Mouse (Mus musculus) CH12.LX (cell line): ENCODE data around the gene Tmcc1. TPM values are rescaled to one million over a fixed set of nuclear protein-coding genes. Genes with fewer than 3 reads are reported as not detected.
A peak's percentile ranks its signal among the peaks of the same experiment; 100 is the strongest.

Experiments
- DNase-seq: peaks from one replicate; pipeline ENCODE4 v3.0.0-alpha.2; 2013; ENCODE audit errors: extremely low read depth
- H3K27ac ChIP-seq: 2 replicates; pipeline ENCODE4 v1.5.1; 2012; ENCODE audit warnings: low read depth, mild to moderate bottlenecking, control low read depth, moderate library complexity; ENCODE audit not compliant: insufficient read depth
- H3K27me3 ChIP-seq: replicated peaks from 2 replicates; pipeline ENCODE3; 2012; ENCODE audit warnings: inconsistent platforms
- H3K36me3 ChIP-seq, 2 experiments: replicated peaks in 1 of 2; 2 replicates each; pipeline versions ENCODE3 to v1.6.1; 2012; ENCODE audit warnings: inconsistent platforms in 1 of 2, low read length in 1 of 2, mild to moderate bottlenecking in 1 of 2, mixed read lengths in 1 of 2, moderate library complexity in 1 of 2; ENCODE audit not compliant: control insufficient read depth in 1 of 2, insufficient read depth in 1 of 2
- H3K4me1 ChIP-seq, 2 experiments: 2 replicates each; pipeline ENCODE4 v1.6.1; 2012; ENCODE audit warnings: inconsistent platforms in 1 of 2, moderate library complexity in 1 of 2; ENCODE audit not compliant: insufficient read depth in 2 of 2, control insufficient read depth in 1 of 2
- H3K4me2 ChIP-seq: 2 replicates; pipeline ENCODE4 v1.6.1; 2012; ENCODE audit warnings: low read depth, mild to moderate bottlenecking, control low read depth; ENCODE audit not compliant: poor library complexity, insufficient read depth, severe bottlenecking
- H3K4me3 ChIP-seq, 3 experiments: fragments of 150-350 bp in 1 of 3; sonication (generic) in 1 of 3; replicated peaks in 1 of 3; 2 replicates each; pipeline versions ENCODE3 to v1.5.1; 2011 to 2012; ENCODE audit warnings: low read depth in 2 of 3, low read length in 2 of 3, mild to moderate bottlenecking in 2 of 3, moderate library complexity in 2 of 3, control low read depth in 1 of 3, improper control_type of control experiment in 1 of 3, inconsistent platforms in 1 of 3, mixed read lengths in 1 of 3; ENCODE audit not compliant: poor library complexity in 1 of 3
- H3K79me2 ChIP-seq: replicated peaks from 2 replicates; pipeline ENCODE4 v1.6.1; 2012; ENCODE audit warnings: mild to moderate bottlenecking, moderate library complexity; ENCODE audit not compliant: control insufficient read depth, poor library complexity, insufficient read depth, severe bottlenecking; ENCODE audit errors: extremely low read depth
- H3K9ac ChIP-seq: 2 replicates; pipeline ENCODE4 v1.6.1; 2012; ENCODE audit warnings: low read depth, mild to moderate bottlenecking, control low read depth, moderate library complexity; ENCODE audit not compliant: insufficient read depth
- H3K9me3 ChIP-seq: replicated peaks from 2 replicates; pipeline ENCODE3; 2012; ENCODE audit warnings: low read length, inconsistent platforms, mixed read lengths
- BHLHE40 ChIP-seq: IDR thresholded peaks from 2 replicates; pipeline ENCODE4 v1.6.1; 2011; ENCODE audit warnings: mild to moderate bottlenecking, low read depth, low read length, improper control_type of control experiment
- CHD2 ChIP-seq: IDR thresholded peaks from 2 replicates; pipeline ENCODE4 v1.6.1; 2011; ENCODE audit warnings: low read length, improper control_type of control experiment
- CTCF ChIP-seq, 2 experiments: IDR thresholded peaks in 1 of 2; conservative IDR thresholded peaks in 1 of 2; 2 replicates each; pipeline ENCODE4 v1.5.1; 2011 to 2012; ENCODE audit warnings: low read depth in 2 of 2, low read length in 2 of 2, improper control_type of control experiment in 1 of 2, inconsistent platforms in 1 of 2, mild to moderate bottlenecking in 1 of 2, moderate library complexity in 1 of 2
- JUN ChIP-seq: IDR thresholded peaks from 2 replicates; pipeline ENCODE4 v1.6.1; 2011; ENCODE audit warnings: low read depth, mild to moderate bottlenecking, low read length, improper control_type of control experiment, moderate library complexity; ENCODE audit not compliant: insufficient read depth
- JUND ChIP-seq: conservative IDR thresholded peaks from 2 replicates; pipeline ENCODE4 v1.6.1; 2011; ENCODE audit warnings: low read depth, low read length, improper control_type of control experiment
- KAT2A ChIP-seq: IDR thresholded peaks from 2 replicates; pipeline ENCODE4 v1.6.1; 2012; ENCODE audit warnings: low read length, improper control_type of control experiment, inconsistent platforms; ENCODE audit not compliant: insufficient replicate concordance
- MAZ ChIP-seq: IDR thresholded peaks from 2 replicates; pipeline ENCODE4 v1.6.1; 2012; ENCODE audit warnings: low read depth, mild to moderate bottlenecking, inconsistent platforms, low read length, improper control_type of control experiment, moderate library complexity
- NRF1 ChIP-seq: IDR thresholded peaks from 2 replicates; pipeline ENCODE4 v1.6.1; 2014; ENCODE audit warnings: low read depth, mild to moderate bottlenecking, inconsistent platforms, low read length, improper control_type of control experiment, moderate library complexity
- PAX5 ChIP-seq: IDR thresholded peaks from 2 replicates; pipeline ENCODE4 v1.6.1; 2012; ENCODE audit warnings: low read length, inconsistent platforms, mixed read lengths
- POLR2A ChIP-seq: IDR thresholded peaks from 2 replicates; pipeline ENCODE4 v1.6.1; 2011; ENCODE audit warnings: low read depth, mild to moderate bottlenecking, improper control_type of control experiment, low read length
- RCOR1 ChIP-seq: conservative IDR thresholded peaks from 2 replicates; pipeline ENCODE4 v1.6.1; 2012; ENCODE audit warnings: low read depth, mild to moderate bottlenecking, inconsistent platforms, low read length, improper control_type of control experiment
- SIN3A ChIP-seq: IDR thresholded peaks from 2 replicates; pipeline ENCODE4 v1.6.1; 2012; ENCODE audit warnings: low read length, improper control_type of control experiment, inconsistent platforms
- USF2 ChIP-seq: conservative IDR thresholded peaks from 2 replicates; pipeline ENCODE4 v1.6.1; 2011; ENCODE audit warnings: low read depth, low read length, improper control_type of control experiment
- ZC3H11A ChIP-seq: IDR thresholded peaks from 2 replicates; pipeline ENCODE4 v1.6.1; 2012; ENCODE audit warnings: low read depth, mild to moderate bottlenecking, inconsistent platforms, low read length, improper control_type of control experiment
- dilution Hi-C: fragments of 300-500 bp; cut with MboI; formaldehyde crosslinking; loops from 2 replicates; pipeline ENCODE4 v1.14.3; 2020; ENCODE audit warnings: low sequenced_read_pairs; ENCODE audit not compliant: extremely low pct_unique_long_range_greater_than_20kb, extremely low pct_ligation_motif_present
- in situ Hi-C: fragments of 300-500 bp; cut with MboI; formaldehyde crosslinking; loops from 3 replicates; pipeline ENCODE4 v1.14.3; 2019; ENCODE audit warnings: low sequenced_read_pairs, low pct_ligation_motif_present, low pct_unique_long_range_greater_than_20kb, mixed read lengths
- polyA plus RNA-seq: library from polyadenylated mRNA; unstranded; fragments of >175 nt; gene quantifications from 2 replicates; pipeline ENCODE4 v1.2.1, GENCODE M21; 2012; ENCODE audit warnings: low read depth; ENCODE audit not compliant: insufficient read length
- total RNA-seq, 2 experiments: library from RNA; depleted of rRNA; stranded (reverse); fragments of 300-350 nt in 1 of 2; fragments of >200 nt in 1 of 2; gene quantifications; 2 replicates each; pipeline ENCODE4 v1.2.3; 2012 to 2014

Tmcc1 gene
- total and polyA plus RNA-seq, 3 experiments: 3.6 to 60.8 (median 3.7) TPM

DNA sequence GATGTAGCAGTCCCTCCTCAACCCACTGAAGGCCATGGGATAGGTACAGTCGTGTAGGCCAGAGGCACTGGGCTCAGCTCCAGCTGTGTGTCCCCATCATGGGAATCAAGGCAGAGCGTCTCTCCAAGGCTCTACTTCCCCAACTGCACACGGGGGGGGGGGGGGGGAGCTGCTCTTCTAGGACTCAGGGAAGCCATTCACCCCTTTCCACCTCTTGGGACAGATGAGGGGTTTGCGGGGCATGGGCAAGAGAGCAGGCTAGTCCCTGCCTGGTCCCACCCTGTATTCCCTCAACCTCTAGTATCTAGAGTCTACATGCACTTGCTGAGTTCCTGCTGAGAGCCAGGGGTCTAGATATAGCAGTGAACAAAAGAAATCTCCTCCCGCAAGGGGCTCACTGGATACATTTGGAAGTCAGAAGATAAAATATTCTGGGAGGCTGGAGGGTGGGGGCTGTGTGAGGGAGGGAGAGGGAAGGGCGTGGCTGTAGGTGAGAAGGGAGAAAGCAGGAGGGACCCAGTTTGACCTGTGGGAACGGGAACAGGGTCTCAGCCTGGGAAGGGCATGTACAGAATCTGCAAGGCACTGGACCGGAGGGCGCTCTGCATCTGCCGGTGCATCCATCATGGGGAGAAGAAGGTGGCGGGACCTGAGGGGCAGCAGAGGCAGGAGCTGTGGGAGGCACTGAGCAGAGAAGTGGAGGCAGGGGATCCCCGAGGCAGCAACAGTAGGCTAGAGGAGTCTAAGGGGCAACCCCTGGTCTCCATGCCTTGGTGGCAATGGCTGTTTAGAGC lies 190.8 kb downstream of the Tmcc1 start:
- Histone ChIP-seq H3K27ac (no peak overlapping the region), H3K4me1 (peaks cover 24 to 54% of the 10 kb centered on the region in 2 experiments), H3K27me3 (no peaks in the 10 kb centered on the region), H3K36me3 (no peaks in the 10 kb centered on the region), H3K79me2 (no peaks in the 10 kb centered on the region), H3K9ac (no peak overlapping the region), H3K4me2 (no peak overlapping the region), H3K9me3 (no peaks in the 10 kb centered on the region), H3K4me3 (peak overlapping the region in 1 of 3 experiments; percentile 15)
- DNase-seq: no peak
- dilution Hi-C loops: no loop called here
- in situ Hi-C loops: loop anchor here (25.0 kb wide), 2 partner anchors 410 to 610 kb away; no protein-coding TSS in a partner anchor
- TF ChIP-seq POLR2A: no peak
- no peak for TF ChIP-seq RCOR1
- TF ChIP-seq KAT2A: no peak
- TF ChIP-seq NRF1: no peak
- no peak for TF ChIP-seq CHD2
- no peak for TF ChIP-seq MAZ
- no peak for TF ChIP-seq BHLHE40
- TF ChIP-seq ZC3H11A: no peak
- no peak for TF ChIP-seq USF2
- no peak for TF ChIP-seq PAX5
- TF ChIP-seq JUND: no peak
- TF ChIP-seq CTCF (conservative IDR thresholded peaks at IDR 0.05 in 1 of 2, IDR thresholded peaks at IDR 0.05 in 1 of 2; ENCODE audit: low read depth in 2 of 2, low read length in 2 of 2): no peak
- no peak for TF ChIP-seq SIN3A

DNA sequence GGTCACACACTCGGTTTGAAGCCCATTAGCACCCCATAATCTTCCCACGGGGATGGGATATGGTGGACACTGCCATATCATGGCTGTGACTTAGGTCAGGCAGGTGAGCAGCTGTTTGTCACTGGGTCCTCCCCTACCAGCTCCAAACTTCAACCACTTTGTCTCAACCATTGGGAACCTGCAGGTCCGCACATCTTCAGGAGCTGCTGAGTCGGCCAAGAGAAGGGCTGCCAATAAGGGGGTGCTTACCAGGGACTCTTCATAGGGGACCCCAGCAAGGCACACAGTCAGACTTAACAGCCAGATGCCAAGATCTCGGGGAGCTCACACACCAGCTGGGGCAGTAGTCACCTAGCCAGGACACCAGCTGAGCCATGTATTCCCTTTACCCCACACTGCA lies 192.4 kb downstream of the Tmcc1 start:
- Histone ChIP-seq H3K4me2 (no peak overlapping the region), H3K9me3 (no peaks in the 10 kb centered on the region), H3K4me1 (peaks cover 40 to 70% of the 10 kb centered on the region in 2 experiments), H3K36me3 (no peaks in the 10 kb centered on the region), H3K79me2 (no peaks in the 10 kb centered on the region), H3K27me3 (no peaks in the 10 kb centered on the region), H3K27ac (no peak overlapping the region), H3K4me3 (no peak overlapping the region), H3K9ac (no peak overlapping the region)
- DNase-seq: no peak
- dilution Hi-C loops (no loop called here), in situ Hi-C loops (loop anchor here (25.0 kb wide), 2 partner anchors 411 to 611 kb away; no protein-coding TSS in a partner anchor)
- TF ChIP-seq USF2 (no peak), JUN (no peak)
